Mouse (Mus musculus): ENCODE results near the gene Srpx2.

DNA sequence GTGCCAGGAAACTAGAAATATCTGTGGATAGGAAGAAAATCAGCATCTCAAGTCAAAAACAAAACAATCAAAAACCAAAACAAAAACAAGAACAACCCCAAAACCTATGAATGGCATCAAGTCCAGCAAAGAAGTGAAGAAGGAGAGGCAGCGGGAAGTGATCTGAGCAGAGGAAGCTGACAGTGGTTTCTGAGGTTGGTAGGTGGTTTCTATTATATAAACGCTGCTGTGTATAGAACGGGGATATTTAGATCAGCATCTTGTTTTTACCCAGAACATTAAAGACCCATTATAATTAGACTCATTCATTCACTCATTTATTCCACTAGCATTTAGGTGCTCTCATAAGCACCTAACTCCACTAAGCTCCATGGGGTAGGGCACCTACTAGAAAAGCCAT, 20.9 kb upstream of the Srpx2 start:
- TF ChIP-seq GATA1 (IDR thresholded peaks at IDR 0.05; ENCODE audit: low read length) (no peak), TAL1 (IDR thresholded peaks at IDR 0.05; ENCODE audit: low read length) (no peak)
